Mouse (Mus musculus) lung, embryonic 16.5 days (tissue): ENCODE results near the gene Uox. TPM values are rescaled to one million over a fixed set of nuclear protein-coding genes. Genes with fewer than 3 reads are reported as not detected.

Experiments used
- ATAC-seq: fragments of 200-750 bp; cut with Nextera tagmentation; 2 replicates; pipeline ENCODE4 v1.8.0; 2017; ENCODE audit warnings: low read depth, mild to moderate bottlenecking, moderate library complexity
- H3K27ac ChIP-seq: fragments of 300-500 bp; sonication (generic); 2 replicates; pipeline ENCODE4 v1.5.1; 2014; ENCODE audit warnings: mild to moderate bottlenecking, control low read depth, low read length
- H3K27me3 ChIP-seq: fragments of 300-500 bp; sonication (generic); 2 replicates; pipeline ENCODE4 v1.6.1; 2014; ENCODE audit warnings: low read depth, low read length, mixed read lengths; ENCODE audit not compliant: control insufficient read depth, insufficient read depth
- H3K36me3 ChIP-seq: fragments of 300-500 bp; sonication (generic); 2 replicates; pipeline ENCODE4 v1.6.1; 2014; ENCODE audit warnings: low read length; ENCODE audit not compliant: control insufficient read depth, insufficient read depth
- H3K4me1 ChIP-seq: fragments of 300-500 bp; sonication (generic); replicated peaks from 2 replicates; pipeline ENCODE4 v1.6.1; 2014; ENCODE audit warnings: low read length, mixed read lengths; ENCODE audit not compliant: control insufficient read depth, insufficient read depth
- H3K4me2 ChIP-seq: fragments of 300-500 bp; sonication (generic); 2 replicates; pipeline ENCODE4 v1.6.1; 2014; ENCODE audit warnings: low read depth, low read length, control low read depth
- H3K4me3 ChIP-seq: fragments of 300-500 bp; sonication (generic); 2 replicates; pipeline ENCODE4 v1.5.1; 2014; ENCODE audit warnings: mild to moderate bottlenecking, low read length, control low read depth
- H3K9ac ChIP-seq: fragments of 300-500 bp; sonication (generic); 2 replicates; pipeline ENCODE4 v1.6.1; 2014; ENCODE audit warnings: low read length, control low read depth
- H3K9me3 ChIP-seq: fragments of 300-500 bp; sonication (generic); 2 replicates; pipeline ENCODE4 v1.6.1; 2016; ENCODE audit warnings: low read length; ENCODE audit not compliant: control insufficient read depth
- WGBS: fragments of 180-500 bp; shearing (Covaris S2); extraction: QIAGEN DNeasy Blood & Tissue Kit; methylation state at CpG from one replicate; pipeline ENCODE4 v1.1.7; 2014; 5-methylcytosine and 5-hydroxymethylcytosine counted together
- polyA plus RNA-seq: library from polyadenylated mRNA; unstranded; fragments of >200 nt; fragmentation: Nextera tagmentation; extraction: Ambion mirVana; gene quantifications from 2 replicates; pipeline ENCODE4 v1.2.1, GENCODE M21; 2015

Gene Uox
- polyA plus RNA-seq: 0.45 and 1.8 TPM in 2 replicates

- Histone ChIP-seq H3K9me3 (no peaks in the 10 kb centered on the region), H3K4me3 (no peak within 1 kb of the TSS), H3K27ac (no peak within 1 kb of the TSS), H3K27me3 (no peaks in the 10 kb centered on the region), H3K36me3 (no peaks in the 10 kb centered on the region), H3K4me1 (no peaks in the 10 kb centered on the region), H3K9ac (no peak within 1 kb of the TSS), H3K4me2 (no peak within 1 kb of the TSS)
- WGBS: 58% methylated on average over 10 of the region's 10 CpGs
- no peak for ATAC-seq
These were observed at the start of gene Uox for GRCm38 (mm10) chr3:146570148-146570782. Gene Uox (plus strand): TSS chr3:146570426.

- peaks cover 7% of the 10 kb centered on the region for H3K36me3 ChIP-seq
- H3K4me1 ChIP-seq: peaks cover 2% of the 10 kb centered on the region; the same call in 1 of the 2 replicates
- H3K4me2 ChIP-seq: peak within 1 kb of the TSS; percentile 83
- under 1% methylated on average over 71 of the region's 82 CpGs for WGBS
- no peaks in the 10 kb centered on the region for H3K9me3 ChIP-seq
- peak within 1 kb of the TSS; percentile 99 for H3K27ac ChIP-seq
- ATAC-seq: peak; percentile 97
- H3K9ac ChIP-seq: peak within 1 kb of the TSS; percentile 93
- H3K4me3 ChIP-seq: peak within 1 kb of the TSS; percentile 95
- no peaks in the 10 kb centered on the region for H3K27me3 ChIP-seq
These were observed 49.2 kb upstream of the Uox start, which contains the start of gene Rpf1 for GRCm38 (mm10) chr3:146520798-146521651. Gene Rpf1 (minus strand): TSS chr3:146521429.

GRCm38 (mm10) chr3:146521652-146522020, 48.6 kb upstream of the Uox start:
- Histone ChIP-seq H3K4me2 (peak overlapping the region; percentile 83), H3K9me3 (no peaks in the 10 kb centered on the region), H3K27me3 (no peaks in the 10 kb centered on the region), H3K9ac (peak overlapping the region; percentile 52), H3K4me1 (peaks cover 2% of the 10 kb centered on the region; the same call in 1 of the 2 replicates), H3K36me3 (peaks cover 7% of the 10 kb centered on the region), H3K4me3 (peak overlapping the region; percentile 95), H3K27ac (peak overlapping the region; percentile 99)
- WGBS: 9% methylated on average over 8 of the region's 8 CpGs
- no peak for ATAC-seq

GRCm38 (mm10) chr3:146528335-146528734, 41.9 kb upstream of the Uox start:
- no peaks in the 10 kb centered on the region for H3K4me1 ChIP-seq
- WGBS: 43% methylated on average over 2 of the region's 2 CpGs
- no peak overlapping the region for H3K9ac ChIP-seq
- H3K9me3 ChIP-seq: no peaks in the 10 kb centered on the region
- no peak overlapping the region for H3K27ac ChIP-seq
- ATAC-seq: no peak
- no peak overlapping the region for H3K4me3 ChIP-seq
- no peaks in the 10 kb centered on the region for H3K36me3 ChIP-seq
- H3K27me3 ChIP-seq: no peaks in the 10 kb centered on the region
- no peak overlapping the region for H3K4me2 ChIP-seq

GRCm38 (mm10) chr3:146534986-146535385, 35.2 kb upstream of the Uox start:
- Histone ChIP-seq H3K4me2 (no peak overlapping the region), H3K4me1 (no peaks in the 10 kb centered on the region), H3K27ac (no peak overlapping the region), H3K27me3 (no peaks in the 10 kb centered on the region), H3K9me3 (no peaks in the 10 kb centered on the region), H3K36me3 (no peaks in the 10 kb centered on the region), H3K4me3 (no peak overlapping the region), H3K9ac (no peak overlapping the region)
- no peak for ATAC-seq
- WGBS: 64% methylated on average over 6 of the region's 6 CpGs

GRCm38 (mm10) chr3:146540521-146541273, 29.5 kb upstream of the Uox start:
- 32% methylated on average over 4 of the region's 4 CpGs for WGBS
- H3K4me1 ChIP-seq: no peaks in the 10 kb centered on the region
- no peak overlapping the region for H3K4me2 ChIP-seq
- H3K27me3 ChIP-seq: no peaks in the 10 kb centered on the region
- no peak overlapping the region for H3K27ac ChIP-seq
- H3K4me3 ChIP-seq: no peak overlapping the region
- no peak overlapping the region for H3K9ac ChIP-seq
- ATAC-seq: peak; percentile 60; the same call in 1 of the 2 replicates
- no peaks in the 10 kb centered on the region for H3K36me3 ChIP-seq
- H3K9me3 ChIP-seq: no peaks in the 10 kb centered on the region

- Histone ChIP-seq H3K4me2 (no peak overlapping the region), H3K27me3 (no peaks in the 10 kb centered on the region), H3K9ac (no peak overlapping the region), H3K4me3 (no peak overlapping the region), H3K36me3 (no peaks in the 10 kb centered on the region), H3K27ac (no peak overlapping the region), H3K4me1 (no peaks in the 10 kb centered on the region), H3K9me3 (no peaks in the 10 kb centered on the region)
- ATAC-seq: no peak
- 16% methylated on average over 1 of the region's 1 CpGs for WGBS
These were observed 26.6 kb upstream of the Uox start for GRCm38 (mm10) chr3:146543632-146544031.

- no peaks in the 10 kb centered on the region for H3K4me1 ChIP-seq
- H3K9me3 ChIP-seq: no peaks in the 10 kb centered on the region
- no peak overlapping the region for H3K4me3 ChIP-seq
- WGBS: 83% methylated on average over 7 of the region's 7 CpGs
- ATAC-seq: no peak
- no peaks in the 10 kb centered on the region for H3K36me3 ChIP-seq
- no peak overlapping the region for H3K27ac ChIP-seq
- no peaks in the 10 kb centered on the region for H3K27me3 ChIP-seq
- H3K9ac ChIP-seq: no peak overlapping the region
- H3K4me2 ChIP-seq: no peak overlapping the region
These were observed 15.4 kb upstream of the Uox start for GRCm38 (mm10) chr3:146554816-146555215.

- no peaks in the 10 kb centered on the region for H3K27me3 ChIP-seq
- H3K4me3 ChIP-seq: no peak overlapping the region
- no peak for ATAC-seq
- H3K27ac ChIP-seq: no peak overlapping the region
- H3K4me1 ChIP-seq: no peaks in the 10 kb centered on the region
- H3K9ac ChIP-seq: no peak overlapping the region
- no peaks in the 10 kb centered on the region for H3K9me3 ChIP-seq
- no peak overlapping the region for H3K4me2 ChIP-seq
- 79% methylated on average over 1 of the region's 1 CpGs for WGBS
- H3K36me3 ChIP-seq: no peaks in the 10 kb centered on the region
These were observed 13.7 kb upstream of the Uox start for GRCm38 (mm10) chr3:146556567-146556966.
